Mouse (Mus musculus): ENCODE data around the gene Tbk1. TPM values are rescaled to one million over a fixed set of nuclear protein-coding genes. Genes with fewer than 3 reads are reported as not detected.

The Tbk1 gene
- polyA plus RNA-seq, 1 experiment: 39.0 TPM

DNA sequence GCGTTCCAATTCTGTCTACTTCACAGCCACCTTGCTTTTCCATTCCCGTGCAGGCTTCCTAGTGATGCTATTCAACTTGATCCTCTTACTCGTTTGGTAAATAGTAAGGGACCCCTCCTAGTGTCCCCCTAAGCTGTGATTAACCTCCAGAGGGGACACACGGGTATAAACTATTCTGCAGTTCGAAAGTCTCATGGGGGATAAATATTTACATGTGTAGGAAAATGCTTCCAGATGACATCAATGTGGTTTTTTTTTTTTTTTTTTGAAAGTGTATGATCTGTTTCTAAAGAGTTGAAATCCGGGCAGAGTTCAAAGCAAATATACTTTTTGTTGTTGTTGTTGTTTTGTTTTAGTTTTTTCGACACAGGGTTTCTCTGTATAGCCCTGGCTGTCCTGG, 80.7 kb downstream of the Tbk1 start:
- TF ChIP-seq CTCF (IDR thresholded peaks at IDR 0.05; ENCODE audit: borderline replicate concordance, insufficient read depth, low read length) (no peak), POLR2A (IDR thresholded peaks at IDR 0.05; ENCODE audit: low read depth, low read length) (no peak)
- no peak overlapping the region for H3K27ac ChIP-seq (ENCODE audit: insufficient read depth, low read length)
- H3K4me1 ChIP-seq (ENCODE audit: control insufficient read depth, insufficient read depth, low read length): peaks cover 4% of the 10 kb centered on the region; the same call in 1 of the 2 replicates
- H3K4me3 ChIP-seq (ENCODE audit: insufficient read depth, low read length): no peak overlapping the region

DNA sequence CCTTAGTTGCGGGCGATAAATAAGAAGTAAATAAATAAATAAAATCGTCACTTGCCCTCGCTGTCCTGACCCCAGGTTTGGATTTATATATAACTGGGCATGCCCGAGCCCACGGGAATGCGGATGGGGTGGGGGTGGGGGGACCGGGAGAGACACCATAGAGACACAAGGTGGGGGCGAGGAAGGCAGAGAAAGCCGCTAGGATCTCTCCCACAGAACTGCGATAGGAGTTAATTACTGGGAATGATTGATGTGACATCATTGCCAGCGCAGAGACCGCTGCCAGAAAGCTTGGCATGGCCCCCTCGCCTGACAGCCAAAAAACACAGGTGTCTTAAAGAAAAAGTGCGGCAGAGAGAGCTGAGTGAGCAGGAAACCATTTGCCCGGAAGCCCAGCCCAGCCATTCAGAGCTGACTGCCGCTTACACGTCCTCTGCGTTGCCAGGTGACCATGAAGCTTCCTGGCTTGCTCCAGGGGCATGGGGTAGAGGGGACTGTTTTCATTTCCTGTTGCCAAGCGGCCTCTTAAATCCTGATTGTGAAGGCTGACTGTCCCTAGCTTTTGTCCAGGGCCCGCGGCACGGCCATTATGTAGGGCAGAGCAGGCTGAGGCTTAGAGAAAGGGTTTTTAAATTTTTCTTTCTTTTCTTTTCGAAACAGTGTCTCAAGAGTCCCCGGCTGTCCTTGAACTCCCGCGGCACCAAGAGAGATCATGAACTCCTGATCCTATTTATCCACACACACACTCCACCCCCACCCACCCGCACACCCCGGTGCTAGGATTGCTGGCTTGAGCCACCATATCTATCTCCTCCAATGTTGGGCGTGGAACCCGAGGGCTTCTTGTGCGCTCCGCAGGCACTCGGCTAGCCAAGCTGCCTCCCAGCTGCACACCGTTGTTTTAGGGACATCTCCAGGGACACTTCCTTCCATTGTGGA, 81.3 kb downstream of the Tbk1 start:
- H3K4me3 ChIP-seq (ENCODE audit: insufficient read depth, low read length): peak overlapping the region; percentile 19; the same call in 1 of the 2 replicates
- TF ChIP-seq CTCF (IDR thresholded peaks at IDR 0.05; ENCODE audit: borderline replicate concordance, insufficient read depth, low read length): no peak
- no peak; the same call in 1 of the 2 replicates for TF ChIP-seq POLR2A (IDR thresholded peaks at IDR 0.05; ENCODE audit: low read depth, low read length)
- H3K27ac ChIP-seq (ENCODE audit: insufficient read depth, low read length): no peak overlapping the region
- peaks cover 1% of the 10 kb centered on the region; the same call in 1 of the 2 replicates for H3K4me1 ChIP-seq (ENCODE audit: control insufficient read depth, insufficient read depth, low read length)

DNA sequence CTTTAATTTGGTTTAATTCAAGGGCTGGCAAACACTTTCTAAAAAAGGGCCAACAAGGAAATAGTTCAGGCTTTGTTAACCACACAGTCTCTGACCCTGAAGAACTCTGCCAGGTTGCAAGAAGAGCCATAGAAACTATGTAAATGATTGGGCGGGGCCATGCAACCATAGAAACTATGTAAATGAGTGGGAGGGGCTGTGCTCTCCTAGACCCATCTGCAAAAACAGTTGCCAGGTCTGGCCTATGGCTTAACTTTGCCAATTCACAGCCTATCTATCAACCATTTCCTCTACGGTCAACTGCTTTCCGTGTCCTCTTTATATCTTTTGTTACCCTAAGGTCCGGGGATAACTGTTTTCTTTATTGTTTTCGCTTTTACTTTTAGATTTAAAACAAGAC, 85.4 kb downstream of the Tbk1 start:
- Histone ChIP-seq H3K4me1 (ENCODE audit: control insufficient read depth, insufficient read depth, low read length) (no peaks in the 10 kb centered on the region), H3K4me3 (ENCODE audit: insufficient read depth, low read length) (no peak overlapping the region), H3K27ac (ENCODE audit: insufficient read depth, low read length) (no peak overlapping the region)
- TF ChIP-seq CTCF (IDR thresholded peaks at IDR 0.05; ENCODE audit: borderline replicate concordance, insufficient read depth, low read length): no peak
- TF ChIP-seq POLR2A (IDR thresholded peaks at IDR 0.05; ENCODE audit: low read depth, low read length): no peak

GRCm38 (mm10) chr10:121500034-121500433, 86.6 kb downstream of the Tbk1 start:
- Histone ChIP-seq H3K27ac (ENCODE audit: insufficient read depth, low read length) (no peak overlapping the region), H3K4me1 (ENCODE audit: control insufficient read depth, insufficient read depth, low read length) (no peaks in the 10 kb centered on the region), H3K4me3 (ENCODE audit: insufficient read depth, low read length) (no peak overlapping the region)
- no peak for TF ChIP-seq POLR2A (IDR thresholded peaks at IDR 0.05; ENCODE audit: low read depth, low read length)
- no peak for TF ChIP-seq CTCF (IDR thresholded peaks at IDR 0.05; ENCODE audit: borderline replicate concordance, insufficient read depth, low read length)

DNA sequence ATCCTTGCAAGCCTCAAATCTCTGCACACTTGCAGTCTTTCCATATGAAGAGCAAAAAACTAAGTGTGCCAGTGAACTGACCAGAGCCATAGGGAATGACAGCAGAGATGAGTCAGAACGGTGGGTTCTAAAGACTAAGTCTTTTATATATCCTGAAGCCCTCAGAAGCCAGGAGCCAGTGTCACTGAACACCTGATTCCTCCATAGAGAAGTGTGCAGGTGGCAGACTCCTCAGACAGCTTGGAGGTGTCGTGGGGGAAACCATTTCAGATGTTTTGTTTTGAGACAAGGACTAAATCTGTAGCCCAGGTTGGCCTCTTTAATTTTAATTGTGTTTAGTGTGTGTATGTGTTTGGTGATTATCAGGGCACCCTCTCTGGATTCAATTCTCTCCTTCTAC, 87.5 kb downstream of the Tbk1 start:
- no peak for TF ChIP-seq POLR2A (IDR thresholded peaks at IDR 0.05; ENCODE audit: low read depth, low read length)
- no peak for TF ChIP-seq CTCF (IDR thresholded peaks at IDR 0.05; ENCODE audit: borderline replicate concordance, insufficient read depth, low read length)
- H3K27ac ChIP-seq (ENCODE audit: insufficient read depth, low read length): no peak overlapping the region
- no peaks in the 10 kb centered on the region for H3K4me1 ChIP-seq (ENCODE audit: control insufficient read depth, insufficient read depth, low read length)
- H3K4me3 ChIP-seq (ENCODE audit: insufficient read depth, low read length): no peak overlapping the region

DNA sequence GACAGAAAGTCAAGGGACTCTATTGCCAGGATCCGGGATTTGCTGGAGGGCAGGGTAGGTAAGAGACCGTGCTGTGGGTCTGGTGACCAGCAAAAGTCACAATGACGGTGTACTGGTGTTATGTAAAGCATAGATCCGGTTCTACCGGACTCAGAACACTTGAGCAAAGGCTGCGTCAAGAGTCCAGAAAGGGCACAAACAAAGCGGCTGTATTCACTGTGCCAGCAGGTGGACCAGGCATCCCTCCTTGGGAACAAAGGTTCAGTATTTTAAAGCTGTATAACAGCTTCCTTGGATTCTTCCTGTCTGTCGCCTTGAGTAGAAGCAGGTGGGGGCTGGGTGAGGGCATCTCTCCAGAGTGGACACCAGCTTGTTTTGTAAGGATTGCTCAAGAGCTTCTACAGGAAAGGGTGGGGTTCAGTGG, 88.1 kb downstream of the Tbk1 start:
- no peaks in the 10 kb centered on the region for H3K4me1 ChIP-seq (ENCODE audit: control insufficient read depth, insufficient read depth, low read length)
- TF ChIP-seq POLR2A (IDR thresholded peaks at IDR 0.05; ENCODE audit: low read depth, low read length) (no peak), CTCF (IDR thresholded peaks at IDR 0.05; ENCODE audit: borderline replicate concordance, insufficient read depth, low read length) (no peak)
- no peak overlapping the region for H3K27ac ChIP-seq (ENCODE audit: insufficient read depth, low read length)
- H3K4me3 ChIP-seq (ENCODE audit: insufficient read depth, low read length): no peak overlapping the region

- TF ChIP-seq CTCF (IDR thresholded peaks at IDR 0.05; ENCODE audit: borderline replicate concordance, insufficient read depth, low read length) (no peak), POLR2A (IDR thresholded peaks at IDR 0.05; ENCODE audit: low read depth, low read length) (no peak)
- no peaks in the 10 kb centered on the region for H3K4me1 ChIP-seq (ENCODE audit: control insufficient read depth, insufficient read depth, low read length)
- no peak overlapping the region for H3K27ac ChIP-seq (ENCODE audit: insufficient read depth, low read length)
- H3K4me3 ChIP-seq (ENCODE audit: insufficient read depth, low read length): no peak overlapping the region
Observed at GRCm38 (mm10) chr10:121497968-121498367, 88.6 kb downstream of the Tbk1 start.

DNA sequence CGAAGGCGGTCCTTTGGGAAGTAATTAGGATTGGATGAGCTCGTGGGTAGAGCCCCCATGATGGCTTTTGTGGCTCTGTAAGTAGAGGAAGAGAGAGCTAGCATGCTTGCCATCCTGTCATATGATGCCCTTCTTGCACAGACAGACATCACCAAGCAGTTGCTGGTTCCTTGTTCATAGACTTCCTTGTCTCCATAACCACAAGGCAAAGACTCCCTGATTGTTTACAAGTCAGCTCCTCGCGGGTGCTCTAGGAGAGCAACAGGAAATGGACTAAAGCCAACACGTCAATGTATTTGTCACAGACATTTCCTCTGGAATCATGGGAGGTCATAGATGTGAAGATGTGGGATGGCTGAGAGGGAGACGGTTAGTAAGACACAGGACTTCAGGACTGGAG, 90.0 kb downstream of the Tbk1 start:
- Histone ChIP-seq H3K4me3 (ENCODE audit: insufficient read depth, low read length) (no peak overlapping the region), H3K27ac (ENCODE audit: insufficient read depth, low read length) (no peak overlapping the region), H3K4me1 (ENCODE audit: control insufficient read depth, insufficient read depth, low read length) (no peaks in the 10 kb centered on the region)
- TF ChIP-seq CTCF (IDR thresholded peaks at IDR 0.05; ENCODE audit: borderline replicate concordance, insufficient read depth, low read length) (no peak), POLR2A (IDR thresholded peaks at IDR 0.05; ENCODE audit: low read depth, low read length) (no peak)

Other genes starting within 250 kb of the Tbk1 start
- gene Tbc1d30, start 235.5 kb downstream of the Tbk1 start, polyA plus RNA-seq (2011; ENCODE audit: insufficient read length, low read depth, missing spikeins): 0.23 and 0.32 TPM in 2 replicates
- 137 and 165 TPM in 2 replicates for gene Gns, start 221.7 kb downstream of the Tbk1 start, polyA plus RNA-seq (2011; ENCODE audit: insufficient read length, low read depth, missing spikeins)
- gene Rassf3, start 110.4 kb downstream of the Tbk1 start, polyA plus RNA-seq (2011; ENCODE audit: insufficient read length, low read depth, missing spikeins): 18.0 and 20.5 TPM in 2 replicates
- 118 and 154 TPM in 2 replicates for gene Xpot, start 39.5 kb upstream of the Tbk1 start, polyA plus RNA-seq (2011; ENCODE audit: insufficient read length, low read depth, missing spikeins)
- gene D930020B18Rik, start 54.8 kb upstream of the Tbk1 start, polyA plus RNA-seq (2011; ENCODE audit: insufficient read length, low read depth, missing spikeins): not detected in 2 replicates
- 5.9 and 7.5 TPM in 2 replicates for gene BC048403, start 153.2 kb upstream of the Tbk1 start, polyA plus RNA-seq (2011; ENCODE audit: insufficient read length, low read depth, missing spikeins)

All from embryonic fibroblast, embryonic 13.5 days (primary cell).